Mouse (Mus musculus): ENCODE results near the gene Mks1.

Gene Mks1

GRCm38 (mm10) chr11:87875436-87875835 is 22.4 kb downstream of the Mks1 start, which contains the start of gene Epx:
Gene Epx (minus strand): TSS chr11:87875536.
- no peak for DNase-seq (ENCODE audit: low spot score in 2 of 2)

DNA sequence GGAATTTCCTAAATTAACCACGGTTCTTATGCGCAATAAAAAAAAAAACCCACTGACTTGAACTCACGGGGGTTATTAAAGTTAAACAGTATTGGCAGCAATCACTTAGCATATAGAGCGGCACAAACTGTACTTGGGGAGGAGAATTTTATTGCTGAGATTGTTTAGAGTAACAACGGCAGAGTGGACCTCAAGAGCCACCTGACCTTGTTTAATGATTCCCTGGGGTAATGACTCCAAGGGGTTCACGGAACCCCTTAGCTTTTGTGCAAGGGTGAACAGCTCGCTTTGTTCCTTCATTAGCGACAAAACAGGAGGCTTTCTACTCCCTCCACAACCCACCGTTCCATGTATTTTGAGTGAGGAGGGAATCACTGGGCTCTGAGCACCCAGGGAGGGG is 26.8 kb downstream of the Mks1 start:
- no peak for DNase-seq (ENCODE audit: low spot score in 2 of 2)

DNA sequence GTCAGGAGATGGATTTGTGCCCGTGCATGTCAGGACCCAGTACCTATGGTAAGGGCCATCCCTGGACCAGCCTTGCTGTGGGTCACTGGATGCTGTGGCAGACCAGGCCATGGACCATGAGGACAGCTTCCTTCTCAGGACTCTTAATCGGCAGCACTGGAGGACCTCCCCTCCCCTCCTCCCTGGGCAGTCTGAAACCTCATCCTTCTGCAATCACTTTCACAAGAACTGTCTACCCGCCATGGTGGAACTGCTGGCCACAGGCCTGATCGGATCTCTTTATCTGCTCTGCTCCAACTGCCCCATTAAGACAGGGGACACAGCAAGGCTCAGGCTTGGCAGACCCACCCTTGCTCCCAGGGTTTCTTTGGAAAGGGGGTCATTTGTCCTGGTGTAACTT is 28.7 kb downstream of the Mks1 start:
- no peak for DNase-seq (ENCODE audit: low spot score in 2 of 2)

GRCm38 (mm10) chr11:87883493-87883892 is 30.5 kb downstream of the Mks1 start:
- DNase-seq (ENCODE audit: low spot score in 2 of 2): no peak

- DNase-seq (ENCODE audit: low spot score in 2 of 2): no peak
Observed at GRCm38 (mm10) chr11:87884856-87885255, 31.8 kb downstream of the Mks1 start.

- DNase-seq (ENCODE audit: low spot score in 2 of 2): no peak
Observed at GRCm38 (mm10) chr11:87892168-87892567, 39.2 kb downstream of the Mks1 start, which contains the start of gene Olfr462. Gene Olfr462 (minus strand): TSS chr11:87892268.

- no peak for DNase-seq (ENCODE audit: low spot score in 2 of 2)
Observed at GRCm38 (mm10) chr11:87897287-87897686, 44.3 kb downstream of the Mks1 start, which contains the start of gene Olfr463. Gene Olfr463 (minus strand): TSS chr11:87897387.

DNA sequence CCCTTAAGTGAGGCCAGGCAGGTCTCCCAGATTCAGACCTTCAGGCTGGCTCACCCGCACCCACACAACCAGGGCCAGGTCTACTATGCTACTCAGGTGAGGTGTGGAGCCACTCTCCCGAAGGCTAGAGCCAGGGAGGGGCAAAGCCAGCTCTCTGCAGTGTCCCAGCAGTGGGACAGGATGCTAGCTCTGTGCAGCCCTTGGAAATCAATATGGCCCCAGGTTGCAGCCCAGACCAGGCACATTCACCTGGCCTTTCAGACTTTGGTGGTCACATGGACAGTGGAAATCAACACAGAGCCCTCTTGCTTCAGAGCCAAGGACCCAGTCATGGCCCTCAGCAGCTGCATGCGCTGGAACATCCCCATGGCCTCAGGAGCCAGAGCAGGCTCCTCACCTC is 51.3 kb downstream of the Mks1 start:
- no peak for DNase-seq (ENCODE audit: low spot score in 2 of 2)

Data from urinary bladder, postnatal 36 days (tissue).